Mouse (Mus musculus) left cerebral cortex, postnatal 25 days (tissue): ENCODE measurements at regions not wholly inside any gene's neighbourhood (a gene's known extent, or its start where the extent isn't known, plus 50 kb on each side); places are given as distances from the start of the nearest gene placed in this dataset.

Experiments
- DNase-seq, 2 experiments: peaks; one replicate each; pipeline ENCODE4 v3.0.0; 2022; ENCODE audit warnings: low spot score in 2 of 2, mixed read lengths in 1 of 2
- intact Hi-C: fragments of 180-260 bp; cut with DNase I; formaldehyde crosslinking; loops from one replicate; pipeline ENCODE4 v1.15.1; 2025

DNA sequence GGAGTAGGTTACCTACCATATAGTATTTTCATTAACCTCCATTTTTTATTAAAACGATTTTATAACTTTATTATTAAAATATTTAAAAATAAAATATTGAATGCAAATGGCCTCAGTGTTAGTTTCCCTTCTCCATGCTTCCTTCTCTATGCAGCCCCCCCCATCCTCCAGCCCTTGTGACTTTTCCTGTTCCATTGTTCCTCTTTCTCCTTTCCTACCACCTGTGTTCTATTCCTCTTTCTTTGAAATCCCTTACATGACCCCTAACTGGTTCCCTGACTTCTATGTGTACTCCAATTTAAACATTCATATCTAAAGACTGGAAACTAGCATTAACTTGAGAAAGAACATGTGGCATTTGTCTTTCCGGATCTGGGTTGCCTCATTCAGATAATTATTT, 101.8 kb upstream of the Dkk2 start:
- no peak for DNase-seq
- intact Hi-C loops = no loop called here

DNA sequence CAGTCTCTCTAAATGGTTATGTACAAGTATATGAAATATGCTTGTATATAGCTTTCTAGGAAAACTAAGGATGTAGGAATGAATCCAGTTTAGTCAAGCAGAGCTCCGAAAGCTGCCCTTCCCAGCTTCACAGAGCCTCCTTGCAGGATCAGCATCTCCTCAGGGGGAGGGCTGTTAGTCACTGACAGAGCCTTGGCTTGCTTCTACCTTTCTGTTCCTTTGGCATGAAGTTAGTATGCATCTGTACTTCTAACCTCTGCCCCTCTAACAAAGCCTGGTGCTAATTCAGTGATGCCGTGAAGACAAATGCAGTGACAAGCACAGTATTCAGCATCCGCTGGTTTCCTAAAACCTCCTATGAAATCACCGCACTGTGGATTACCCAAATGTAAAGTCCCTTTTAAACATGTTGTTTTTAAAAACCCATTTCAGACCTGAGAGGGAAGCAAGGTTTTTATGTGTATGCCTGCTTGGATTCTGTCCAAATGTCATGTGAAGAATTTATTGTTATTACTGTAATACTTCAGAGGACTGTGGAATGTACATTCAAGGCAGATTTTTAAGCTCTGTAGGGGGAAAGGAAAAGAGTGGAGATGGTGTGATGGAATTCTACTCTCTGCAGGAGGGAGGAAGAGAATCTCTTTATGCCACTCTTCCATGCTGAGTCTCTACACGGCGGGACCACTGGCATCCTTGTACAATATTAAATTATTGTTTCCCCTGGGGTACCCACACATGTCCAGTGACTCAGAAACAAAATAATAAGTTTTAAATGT, 86.1 kb upstream of the Dkk2 start:
- intact Hi-C loops = no loop called here
- no peak for DNase-seq

DNA sequence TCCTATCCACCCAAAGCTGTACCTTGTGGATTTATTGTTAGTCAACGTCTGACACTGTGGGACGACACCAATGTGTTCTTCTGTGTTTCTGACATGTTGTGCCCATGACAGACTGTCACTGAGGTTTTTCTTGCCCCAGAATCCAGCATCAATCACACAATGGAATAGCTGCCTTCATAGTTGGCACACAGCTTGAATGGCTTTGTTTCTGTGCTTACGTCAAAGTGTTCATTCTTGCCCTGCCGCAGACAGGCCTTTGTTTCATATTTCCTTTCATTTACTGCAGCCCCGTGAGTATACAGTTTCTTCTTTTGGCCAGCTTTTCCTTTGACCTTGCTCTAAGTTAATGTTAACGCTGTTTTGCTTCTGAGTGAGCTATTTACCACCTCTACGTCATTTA, 78.9 kb upstream of the Dkk2 start:
- DNase-seq = no peak
- intact Hi-C loops = no loop called here

DNA sequence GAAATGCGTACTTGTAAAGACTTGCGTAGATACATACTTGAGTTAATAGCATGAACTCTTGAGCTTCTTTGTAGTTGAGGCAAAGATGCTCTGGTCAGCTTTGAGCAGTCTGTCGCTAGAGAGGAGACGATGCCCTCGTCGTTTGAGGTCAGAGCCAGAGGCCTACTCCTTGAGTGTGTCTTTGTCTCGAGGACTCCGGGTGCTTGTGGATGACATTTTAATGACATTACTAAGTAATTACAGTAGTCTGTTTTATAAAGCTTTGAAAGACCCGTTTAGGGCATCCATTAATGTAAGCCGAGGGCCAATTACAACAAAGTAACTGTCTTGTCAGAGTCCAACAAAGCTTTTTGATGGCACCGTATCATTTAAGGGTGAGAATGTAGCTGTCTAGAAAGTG, 78.2 kb upstream of the Dkk2 start:
- no peak for DNase-seq
- intact Hi-C loops = no loop called here

DNA sequence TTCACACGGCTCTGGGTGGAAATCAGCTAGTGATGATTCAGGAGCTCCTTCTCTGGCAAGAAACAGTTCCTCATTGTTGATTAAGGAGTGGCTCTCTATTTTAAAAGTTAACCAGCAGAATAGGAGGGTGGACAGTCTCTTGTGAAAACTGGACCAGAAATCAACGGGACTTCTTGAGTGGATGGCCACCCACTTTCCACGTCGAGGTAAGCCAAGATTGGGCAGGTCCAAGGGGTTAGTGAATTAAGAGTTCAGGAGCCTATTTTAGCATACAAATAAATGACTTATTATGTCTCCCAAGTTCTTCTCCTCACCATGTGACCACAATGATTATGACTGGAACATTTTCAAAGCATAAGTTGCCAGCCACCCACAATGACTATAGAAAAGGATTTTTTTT, 77.7 kb upstream of the Dkk2 start:
- intact Hi-C loops = no loop called here
- peak; percentile 7 to 11 for DNase-seq

DNA sequence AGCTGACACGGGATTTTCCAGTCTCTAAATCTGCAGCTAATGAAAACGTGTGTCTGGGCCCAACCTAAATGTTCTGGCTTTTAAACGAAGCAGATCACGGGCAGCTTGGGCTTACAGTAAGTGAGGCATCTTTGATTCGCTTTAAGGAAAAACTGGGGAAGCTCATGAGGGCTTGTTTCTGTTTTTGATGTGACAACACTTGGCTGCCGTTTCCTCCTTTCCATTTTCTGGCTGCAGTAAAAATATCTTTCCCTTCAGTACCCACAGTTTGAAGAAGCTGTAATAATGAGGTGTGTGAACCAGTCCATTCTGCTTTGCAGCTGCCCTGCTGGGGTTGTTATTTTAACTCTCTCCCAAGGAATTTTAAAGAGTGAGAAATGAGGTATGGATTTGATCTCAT, 69.9 kb upstream of the Dkk2 start:
- intact Hi-C loops = no loop called here
- peak in 1 of 2 experiments; percentile 4 for DNase-seq

DNA sequence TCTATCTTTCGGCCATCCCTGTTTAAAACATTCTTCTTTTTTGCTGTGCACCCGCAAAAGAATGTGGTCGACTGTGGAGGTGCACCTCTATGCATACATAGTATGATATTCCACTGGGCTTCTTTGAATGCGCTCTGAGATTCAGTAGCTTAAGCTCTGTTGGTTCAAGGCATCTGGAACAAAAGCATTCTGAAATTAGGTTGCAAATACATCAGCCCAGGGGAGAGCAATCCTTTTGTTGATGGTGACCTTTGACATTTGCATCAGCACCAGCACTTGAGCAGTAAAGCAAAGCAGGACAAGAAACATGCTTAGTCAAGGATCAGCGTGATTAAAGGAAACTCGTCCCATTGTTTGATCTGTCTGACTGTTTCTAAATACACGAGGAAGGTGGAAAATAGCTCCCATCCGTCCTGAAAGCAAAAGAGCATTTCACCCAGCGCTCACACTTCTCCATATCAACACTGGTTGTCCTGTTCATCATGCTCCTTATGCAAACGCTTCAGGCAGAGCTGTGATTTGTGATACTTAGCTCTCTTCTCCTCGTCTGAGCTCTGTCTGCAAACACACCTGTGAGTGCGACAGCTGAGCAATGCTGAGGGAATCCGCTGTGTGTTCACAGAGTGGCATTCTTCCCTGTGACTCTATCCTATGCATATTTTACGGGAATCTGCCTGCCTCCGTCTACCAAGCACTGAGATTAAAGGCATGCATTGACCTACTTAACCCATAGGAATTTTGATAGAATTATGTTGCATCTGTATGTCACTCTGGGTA, 67.4 kb upstream of the Dkk2 start:
- intact Hi-C loops = no loop called here
- DNase-seq = no peak

DNA sequence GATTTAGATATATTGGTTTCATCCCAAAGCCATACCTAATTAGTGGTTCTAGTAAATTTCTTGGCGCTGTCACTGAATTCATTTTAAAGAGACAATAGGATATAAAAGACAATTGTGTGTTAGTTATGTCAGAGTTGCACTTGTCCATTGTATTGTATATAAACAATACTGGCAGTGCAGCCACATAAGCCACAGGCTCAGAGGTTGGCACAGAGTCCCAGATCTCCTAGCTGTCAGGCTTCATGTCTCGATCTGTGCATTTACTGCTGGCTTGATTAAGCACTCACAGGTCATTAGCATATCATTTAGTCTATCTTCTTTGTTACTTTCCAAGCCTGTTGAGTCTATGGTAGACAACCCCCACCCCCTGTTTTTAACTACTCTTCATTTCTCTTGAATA, 66.6 kb upstream of the Dkk2 start:
- intact Hi-C loops = no loop called here

DNA sequence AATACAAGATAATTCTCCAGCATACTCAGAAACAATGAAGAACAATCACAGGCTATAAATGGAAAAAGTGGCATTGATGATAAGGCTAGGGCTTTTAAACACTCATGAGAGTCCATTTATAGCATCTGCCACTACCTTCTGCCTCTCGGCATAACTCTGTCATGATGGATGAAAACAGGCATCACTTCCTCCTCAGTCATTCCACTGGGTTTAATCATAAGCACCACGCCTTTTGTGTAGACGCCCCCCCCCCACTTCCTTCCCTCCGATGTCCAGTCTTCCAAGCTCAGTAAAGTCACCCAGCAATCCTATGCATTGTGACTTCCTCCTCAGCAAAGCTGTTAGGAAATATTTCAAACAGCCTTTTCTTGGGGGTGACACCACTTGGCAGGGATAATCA, 63.1 kb upstream of the Dkk2 start:
- intact Hi-C loops = no loop called here
- no peak for DNase-seq

More for the DNA sequence above, 66.6 kb upstream of the Dkk2 start:
- DNase-seq = no peak

DNA sequence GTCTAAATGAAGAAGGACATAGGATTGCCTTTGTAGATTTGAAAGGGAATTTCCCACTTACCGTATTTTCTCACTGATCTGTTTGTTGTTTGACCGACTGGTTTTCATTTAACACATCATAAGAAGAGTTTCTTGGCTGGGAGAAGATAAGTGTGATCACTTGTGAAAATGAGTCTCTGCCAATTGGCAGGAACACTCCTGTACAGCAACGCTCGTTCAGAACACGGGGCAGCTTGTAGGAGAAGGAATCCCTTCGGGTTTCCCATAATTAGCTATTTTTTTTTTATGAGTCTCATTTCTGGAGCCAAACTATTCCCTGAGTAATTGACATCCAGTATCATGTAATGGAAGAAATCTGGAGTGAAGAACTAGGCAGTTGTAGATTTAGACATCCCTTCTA, 61.8 kb upstream of the Dkk2 start:
- intact Hi-C loops = no loop called here

DNA sequence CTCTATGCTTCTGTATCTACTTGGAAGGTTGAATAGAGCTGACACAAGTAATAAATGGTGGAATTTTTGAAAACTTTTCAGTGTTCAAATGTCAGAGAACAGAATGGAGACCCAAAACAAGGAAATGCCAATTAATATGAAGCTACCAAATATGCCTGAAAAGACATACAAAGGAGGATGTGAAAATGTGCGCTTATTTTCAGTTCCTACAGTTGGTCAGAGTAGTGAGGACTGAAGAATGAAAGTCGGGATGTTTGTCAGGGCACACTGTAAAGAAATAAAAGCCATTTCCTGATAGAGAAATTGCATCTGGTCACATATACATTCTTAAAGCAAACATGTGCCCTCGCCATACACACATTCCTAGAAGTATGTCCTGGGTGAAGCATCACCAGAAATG, 56.0 kb upstream of the Dkk2 start:
- intact Hi-C loops = no loop called here
- DNase-seq = no peak

More for the DNA sequence above, 61.8 kb upstream of the Dkk2 start:
- no peak for DNase-seq

DNA sequence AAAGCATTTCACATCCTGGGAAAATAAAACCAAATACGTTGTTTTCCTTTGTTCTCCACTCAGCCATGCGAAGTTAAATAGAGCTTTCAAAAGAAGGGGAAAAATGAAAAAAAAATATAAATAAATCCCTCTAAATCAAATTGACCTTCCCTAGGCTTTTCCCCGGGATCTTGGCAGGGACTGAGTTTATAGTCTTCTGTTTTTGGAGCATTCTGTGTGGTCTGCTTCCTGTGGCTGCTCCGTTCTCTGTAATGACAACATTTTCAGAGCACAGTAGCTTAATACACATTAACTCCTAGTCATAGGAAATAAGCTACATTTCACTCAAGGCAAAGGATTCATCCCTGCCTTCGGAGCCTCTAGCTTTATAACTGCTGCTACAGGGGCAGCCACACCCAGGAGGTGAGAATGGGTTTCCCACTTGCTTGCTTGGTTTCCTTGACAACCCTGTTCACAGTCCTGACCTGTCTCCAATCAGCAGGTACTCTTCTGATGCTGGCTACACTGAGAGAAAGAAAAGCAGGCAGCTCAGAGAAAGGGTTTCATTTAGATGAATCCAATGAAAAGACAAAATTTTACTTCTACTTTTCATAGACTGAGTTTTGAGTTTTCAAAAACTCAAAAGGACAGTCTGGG, 51.9 kb upstream of the Dkk2 start:
- intact Hi-C loops = no loop called here
- DNase-seq = no peak

DNA sequence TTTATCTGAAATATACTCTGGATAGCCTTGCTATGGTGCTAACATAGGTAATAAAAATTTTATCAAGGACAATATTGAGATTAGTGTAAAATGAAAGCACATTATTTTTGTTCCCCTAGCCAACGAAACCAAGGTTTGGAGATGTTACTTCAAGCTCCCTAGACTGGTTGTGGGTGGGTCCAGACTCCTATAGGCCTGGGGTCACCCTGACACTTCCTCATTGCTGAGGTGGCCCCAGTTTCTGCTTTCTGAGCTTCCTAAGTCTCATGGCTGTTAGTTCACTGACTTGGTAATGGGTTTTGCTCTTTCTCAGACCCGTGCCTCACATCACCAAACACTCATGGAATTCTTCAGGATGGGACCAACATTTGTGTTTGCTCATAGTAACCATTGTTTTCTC, 49.9 kb upstream of the Dkk2 start:
- no peak for DNase-seq
- intact Hi-C loops = no loop called here
